Mouse (Mus musculus): ENCODE data around the gene Syne4.

GRCm38 (mm10) chr7:30315559-30316529, 1.2 kb downstream of the Syne4 start:
- no peak for TF ChIP-seq CTCF (conservative IDR thresholded peaks at IDR 0.05; ENCODE audit: low read length)
- no peak for TF ChIP-seq POU5F1 (IDR thresholded peaks at IDR 0.05; ENCODE audit: borderline replicate concordance, low read length)
- TF ChIP-seq NANOG (IDR thresholded peaks at IDR 0.05; ENCODE audit: borderline replicate concordance, low read length): no peak

Data from E14TG2a.4 (cell line).